Mouse (Mus musculus) forebrain, embryonic 16.5 days (tissue): ENCODE results near the gene Aldh9a1. TPM values are rescaled to one million over a fixed set of nuclear protein-coding genes. Genes with fewer than 3 reads are reported as not detected.

Source experiments
- ATAC-seq: fragments of 200-750 bp; cut with Nextera tagmentation; 2 replicates; pipeline ENCODE4 v1.8.0; 2017; ENCODE audit warnings: mild to moderate bottlenecking, moderate library complexity
- H3K27ac ChIP-seq: fragments of 300-500 bp; sonication (generic); 2 replicates; pipeline ENCODE4 v1.5.1; 2014; ENCODE audit warnings: low read length, control low read depth
- H3K27me3 ChIP-seq: fragments of 300-500 bp; sonication (generic); replicated peaks from 2 replicates; pipeline ENCODE4 v1.6.1; 2014; ENCODE audit warnings: low read length; ENCODE audit not compliant: control insufficient read depth, insufficient read depth
- H3K36me3 ChIP-seq: fragments of 300-500 bp; sonication (generic); 2 replicates; pipeline ENCODE4 v1.6.1; 2014; ENCODE audit not compliant: control insufficient read depth, insufficient read depth
- H3K4me1 ChIP-seq: fragments of 300-500 bp; sonication (generic); replicated peaks from 2 replicates; pipeline ENCODE4 v1.6.1; 2014; ENCODE audit warnings: low read length; ENCODE audit not compliant: control insufficient read depth, insufficient read depth
- H3K4me2 ChIP-seq: fragments of 300-500 bp; sonication (generic); 2 replicates; pipeline ENCODE4 v1.6.1; 2014; ENCODE audit warnings: mild to moderate bottlenecking, low read length, control low read depth
- H3K4me3 ChIP-seq: fragments of 300-500 bp; sonication (generic); replicated peaks from 2 replicates; pipeline ENCODE4 v1.5.1; 2014; ENCODE audit warnings: mild to moderate bottlenecking, low read length, control low read depth
- H3K9ac ChIP-seq: fragments of 300-500 bp; sonication (generic); replicated peaks from 2 replicates; pipeline ENCODE4 v1.6.1; 2014; ENCODE audit warnings: low read depth, low read length, control low read depth
- H3K9me3 ChIP-seq: fragments of 300-500 bp; sonication (generic); 2 replicates; pipeline ENCODE4 v1.6.1; 2016; ENCODE audit warnings: low read length; ENCODE audit not compliant: control insufficient read depth
- WGBS: fragments of 180-500 bp; shearing (Covaris S2); extraction: QIAGEN DNeasy Blood & Tissue Kit; methylation state at CpG from one replicate; pipeline ENCODE4 v1.1.7; 2014; 5-methylcytosine and 5-hydroxymethylcytosine counted together
- polyA plus RNA-seq: library from polyadenylated mRNA; unstranded; fragments of >200 nt; fragmentation: Nextera tagmentation; extraction: Ambion mirVana; gene quantifications from 2 replicates; pipeline ENCODE4 v1.2.1, GENCODE M21; 2015

Gene Aldh9a1
- polyA plus RNA-seq, 1 experiment from 2014 or later, result 32.6 TPM

DNA sequence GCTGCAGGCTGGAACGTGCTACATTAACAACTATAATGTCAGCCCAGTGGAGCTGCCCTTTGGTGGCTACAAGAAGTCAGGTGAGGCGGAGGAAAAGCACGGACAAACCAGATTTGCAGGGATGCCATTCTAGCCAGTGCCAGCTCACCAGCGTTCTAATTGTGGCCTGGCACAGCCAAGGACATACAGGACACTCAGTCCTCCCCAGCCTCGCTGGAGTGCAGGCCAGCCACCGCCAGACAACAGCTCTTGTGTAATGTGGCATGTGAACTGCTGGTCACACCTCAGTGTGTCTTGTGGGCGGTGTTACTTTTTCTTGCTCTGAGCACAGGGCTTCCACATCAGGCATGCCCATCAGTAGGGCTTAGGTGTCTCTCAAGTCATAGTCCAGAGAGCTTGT lies 16.0 kb downstream of the Aldh9a1 start:
- Histone ChIP-seq H3K36me3 (0 out of 2 replicates have a peak, but pooled peaks cover 4% of the 10 kb centered on the region), H3K27me3 (no peaks in the 10 kb centered on the region), H3K4me2 (no peak overlapping the region), H3K9ac (no peak overlapping the region), H3K27ac (no peak overlapping the region), H3K9me3 (no peaks in the 10 kb centered on the region), H3K4me1 (no peaks in the 10 kb centered on the region), H3K4me3 (no peak overlapping the region)
- no peak for ATAC-seq
- WGBS, result 95% methylated on average over 7 of the region's 7 CpGs

DNA sequence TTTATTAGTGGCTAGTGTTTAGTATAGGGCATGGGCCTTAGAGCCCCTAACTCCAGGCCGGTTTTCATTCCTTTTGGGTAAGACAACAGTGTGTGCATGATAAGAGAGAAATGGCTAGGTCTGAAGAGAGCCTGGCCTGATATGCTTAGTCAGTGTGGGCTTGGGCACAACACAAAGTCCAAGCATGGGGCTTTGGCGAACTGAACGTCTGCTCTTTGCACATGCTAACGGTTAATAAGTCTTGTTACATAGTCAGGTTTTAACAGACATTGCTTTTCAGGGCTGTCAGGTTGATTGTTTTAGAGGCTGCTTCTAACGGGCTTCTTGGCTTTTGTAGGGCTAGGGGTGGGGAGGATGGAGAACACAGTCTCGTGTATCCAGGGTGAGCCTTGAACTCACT lies 16.8 kb downstream of the Aldh9a1 start:
- no peaks in the 10 kb centered on the region for H3K4me1 ChIP-seq
- no peak overlapping the region for H3K27ac ChIP-seq
- H3K4me2 ChIP-seq, result no peak overlapping the region
- H3K4me3 ChIP-seq, result no peak overlapping the region
- H3K27me3 ChIP-seq, result no peaks in the 10 kb centered on the region
- no peaks in the 10 kb centered on the region for H3K9me3 ChIP-seq
- 82% methylated on average over 6 of the region's 6 CpGs for WGBS
- no peak for ATAC-seq
- no peak overlapping the region for H3K9ac ChIP-seq
- H3K36me3 ChIP-seq, result 0 out of 2 replicates have a peak, but pooled peaks cover 4% of the 10 kb centered on the region

DNA sequence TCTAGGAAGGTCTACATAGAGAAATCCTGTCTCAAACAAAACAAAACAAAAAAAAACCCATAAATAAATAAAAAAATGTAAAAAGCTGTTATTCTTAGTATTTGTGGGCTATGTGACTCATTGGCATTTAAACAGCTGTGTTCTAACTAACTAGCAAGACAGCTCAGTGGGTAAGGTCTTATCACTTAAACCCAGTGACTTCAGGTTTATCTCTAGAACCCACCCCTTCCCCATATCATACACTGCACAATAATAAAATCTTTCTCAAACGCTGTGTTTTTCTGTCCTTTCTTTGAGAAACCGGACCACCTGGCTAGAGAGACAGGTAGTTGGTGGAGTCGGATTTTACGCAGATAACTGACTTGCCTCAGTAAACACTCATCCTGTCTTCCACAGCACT lies 18.2 kb downstream of the Aldh9a1 start:
- no peak overlapping the region for H3K4me3 ChIP-seq
- H3K4me2 ChIP-seq, result no peak overlapping the region
- no peak overlapping the region for H3K27ac ChIP-seq
- H3K9me3 ChIP-seq, result no peaks in the 10 kb centered on the region
- H3K27me3 ChIP-seq, result no peaks in the 10 kb centered on the region
- no peak overlapping the region for H3K9ac ChIP-seq
- ATAC-seq, result no peak
- H3K4me1 ChIP-seq, result no peaks in the 10 kb centered on the region
- peaks cover 4% of the 10 kb centered on the region; the same call in 1 of the 2 replicates for H3K36me3 ChIP-seq
- 93% methylated on average over 4 of the region's 4 CpGs for WGBS

DNA sequence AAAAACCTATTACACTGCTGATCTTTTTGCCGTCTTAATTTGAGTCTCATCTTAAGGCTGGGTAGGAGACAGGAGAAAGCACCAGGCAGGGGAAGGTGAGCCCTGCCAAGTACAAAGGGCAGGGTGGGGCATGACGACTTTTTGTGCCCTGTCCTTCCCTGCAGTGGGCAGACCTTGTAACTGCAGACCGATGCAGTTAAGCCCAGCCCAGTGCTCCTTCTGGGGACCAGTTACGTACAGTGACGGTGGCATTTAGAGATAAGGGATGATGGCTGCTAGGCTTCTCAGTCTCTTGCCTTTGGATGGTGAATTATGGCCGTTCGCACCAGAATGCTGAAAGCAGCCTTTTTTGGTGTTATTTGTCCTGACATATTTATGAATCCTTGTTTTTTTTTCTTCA lies 18.7 kb downstream of the Aldh9a1 start:
- no peaks in the 10 kb centered on the region for H3K9me3 ChIP-seq
- WGBS, result 86% methylated on average over 7 of the region's 7 CpGs
- H3K9ac ChIP-seq, result no peak overlapping the region
- H3K4me2 ChIP-seq, result no peak overlapping the region
- no peaks in the 10 kb centered on the region for H3K27me3 ChIP-seq
- H3K4me3 ChIP-seq, result no peak overlapping the region
- peaks cover 6% of the 10 kb centered on the region; the same call in 1 of the 2 replicates for H3K36me3 ChIP-seq
- no peak overlapping the region for H3K27ac ChIP-seq
- no peaks in the 10 kb centered on the region for H3K4me1 ChIP-seq
- ATAC-seq, result no peak

DNA sequence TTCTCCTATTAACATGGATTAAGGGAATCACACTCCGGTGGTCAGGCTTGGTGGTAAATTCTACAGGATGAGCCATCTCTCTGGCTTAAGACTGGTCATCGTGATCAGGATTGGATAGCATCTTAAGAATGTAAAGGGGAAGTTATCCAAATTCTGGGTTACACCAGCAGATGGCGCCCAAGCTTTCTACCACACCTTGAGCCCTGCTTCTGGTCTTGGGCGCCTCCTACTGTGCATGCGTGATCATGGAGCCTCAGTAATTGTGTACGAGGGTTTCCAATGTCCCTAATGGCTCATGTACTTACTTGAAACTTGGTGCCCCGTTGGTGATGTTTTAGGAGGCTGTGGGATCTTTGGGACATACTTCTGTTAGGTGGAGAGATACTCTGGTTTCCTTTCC lies 20.1 kb downstream of the Aldh9a1 start:
- WGBS, result 12% methylated on average over 7 of the region's 7 CpGs

DNA sequence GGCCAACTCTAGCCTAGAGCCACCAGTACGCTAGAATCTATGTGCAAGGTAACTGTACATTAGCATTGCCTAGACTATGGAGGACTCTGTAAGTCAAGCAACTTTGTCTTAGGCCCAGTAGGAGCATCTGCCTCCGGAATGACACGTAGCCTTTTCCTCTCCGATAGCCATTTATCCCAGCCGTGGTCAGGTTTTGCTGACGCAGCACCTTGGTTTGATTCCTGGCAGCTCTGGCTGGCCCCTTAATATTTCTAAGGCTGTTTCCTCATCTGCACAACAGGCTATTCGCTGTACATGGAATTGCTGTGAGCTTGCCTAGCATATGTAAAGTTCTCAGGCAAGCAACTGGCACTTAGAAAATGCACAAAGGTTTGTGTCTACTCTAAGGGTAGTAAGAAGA lies 22.9 kb downstream of the Aldh9a1 start:
- 92% methylated on average over 7 of the region's 7 CpGs for WGBS
- H3K4me3 ChIP-seq, result no peak overlapping the region

More for the DNA sequence above, 20.1 kb downstream of the Aldh9a1 start:
- Histone ChIP-seq H3K9me3 (no peaks in the 10 kb centered on the region), H3K36me3 (peaks cover 6% of the 10 kb centered on the region; the same call in 1 of the 2 replicates), H3K27me3 (no peaks in the 10 kb centered on the region), H3K9ac (no peak overlapping the region), H3K4me1 (no peaks in the 10 kb centered on the region), H3K4me2 (no peak overlapping the region), H3K4me3 (no peak overlapping the region), H3K27ac (no peak overlapping the region)
- peak; percentile 18 for ATAC-seq

DNA sequence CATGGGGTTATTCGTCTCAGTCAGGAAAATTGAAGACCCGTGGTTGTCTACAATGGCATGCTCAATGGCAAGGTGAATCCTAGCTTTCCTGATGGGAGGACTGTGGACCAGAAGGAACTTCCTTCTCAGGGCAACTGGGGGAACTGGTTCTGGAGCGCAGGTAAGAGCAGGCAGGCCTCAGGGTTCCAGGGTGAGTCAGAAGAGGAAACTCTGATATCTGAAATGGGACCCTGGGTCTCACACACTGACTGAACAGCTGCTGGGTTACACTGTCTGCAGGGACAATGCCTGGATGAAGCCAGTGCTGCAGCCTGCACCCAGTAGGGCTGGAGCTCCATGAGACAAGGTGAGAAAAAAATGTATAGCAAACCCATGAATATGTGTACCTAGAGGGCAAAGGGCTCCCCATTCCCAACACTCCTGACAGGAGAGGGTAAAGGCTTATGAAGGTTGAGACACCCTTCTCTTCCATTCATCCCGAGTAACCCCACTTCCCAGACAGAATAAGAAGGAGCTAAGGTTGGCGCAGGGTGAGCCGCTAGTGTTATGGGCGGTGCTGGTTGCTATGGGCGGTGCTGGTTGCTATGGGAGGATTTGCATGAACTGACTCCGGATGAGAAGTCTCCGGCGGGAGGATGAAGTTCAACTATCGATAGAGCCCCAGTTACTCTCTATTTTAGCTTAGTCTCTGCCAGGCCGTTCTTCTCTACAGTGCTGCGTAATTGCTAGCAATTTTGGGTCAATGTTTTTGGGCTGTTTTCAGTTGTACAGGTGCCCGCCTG lies 24.4 kb downstream of the Aldh9a1 start:
- 22% methylated on average over 15 of the region's 15 CpGs for WGBS
- ATAC-seq, result peak; percentile 60
- H3K4me2 ChIP-seq, result no peak overlapping the region

More for the DNA sequence above, 22.9 kb downstream of the Aldh9a1 start:
- Histone ChIP-seq H3K9me3 (no peaks in the 10 kb centered on the region), H3K36me3 (peaks cover 2% of the 10 kb centered on the region; the same call in 1 of the 2 replicates), H3K9ac (no peak overlapping the region), H3K4me1 (peaks cover 3% of the 10 kb centered on the region; the same call in 1 of the 2 replicates), H3K27ac (no peak overlapping the region), H3K4me2 (no peak overlapping the region), H3K27me3 (no peaks in the 10 kb centered on the region)
- ATAC-seq, result no peak

DNA sequence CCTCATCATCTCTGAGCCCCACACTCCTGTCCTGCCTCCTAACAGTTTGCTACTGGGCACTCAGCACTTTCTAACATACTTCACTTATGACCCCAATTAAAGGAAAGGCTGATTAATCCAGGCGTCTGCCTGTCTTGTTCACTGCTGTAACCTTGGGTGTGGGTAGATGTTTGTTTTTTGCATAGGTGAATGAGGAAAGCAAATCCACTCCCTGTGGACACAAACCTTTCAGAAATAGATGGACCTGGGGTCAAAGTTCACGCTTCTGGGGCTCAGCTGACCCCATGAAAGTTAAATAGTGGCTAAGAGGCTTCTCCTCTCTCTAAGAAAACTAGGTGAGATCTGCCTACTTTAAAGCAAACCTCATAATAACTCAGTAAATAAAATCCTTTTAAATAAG lies 25.2 kb downstream of the Aldh9a1 start:
- Histone ChIP-seq H3K4me2 (no peak overlapping the region), H3K4me3 (no peak overlapping the region), H3K4me1 (peaks cover 3% of the 10 kb centered on the region; the same call in 1 of the 2 replicates), H3K27ac (no peak overlapping the region), H3K9me3 (no peaks in the 10 kb centered on the region), H3K36me3 (peaks cover 2% of the 10 kb centered on the region; the same call in 1 of the 2 replicates), H3K27me3 (no peaks in the 10 kb centered on the region), H3K9ac (no peak overlapping the region)
- WGBS, result 48% methylated on average over 2 of the region's 2 CpGs
- no peak for ATAC-seq

More for the DNA sequence above, 24.4 kb downstream of the Aldh9a1 start:
- Histone ChIP-seq H3K4me3 (no peak overlapping the region), H3K27ac (no peak overlapping the region), H3K27me3 (no peaks in the 10 kb centered on the region), H3K9me3 (no peaks in the 10 kb centered on the region), H3K9ac (no peak overlapping the region), H3K4me1 (peaks cover 3% of the 10 kb centered on the region; the same call in 1 of the 2 replicates), H3K36me3 (peaks cover 2% of the 10 kb centered on the region; the same call in 1 of the 2 replicates)

DNA sequence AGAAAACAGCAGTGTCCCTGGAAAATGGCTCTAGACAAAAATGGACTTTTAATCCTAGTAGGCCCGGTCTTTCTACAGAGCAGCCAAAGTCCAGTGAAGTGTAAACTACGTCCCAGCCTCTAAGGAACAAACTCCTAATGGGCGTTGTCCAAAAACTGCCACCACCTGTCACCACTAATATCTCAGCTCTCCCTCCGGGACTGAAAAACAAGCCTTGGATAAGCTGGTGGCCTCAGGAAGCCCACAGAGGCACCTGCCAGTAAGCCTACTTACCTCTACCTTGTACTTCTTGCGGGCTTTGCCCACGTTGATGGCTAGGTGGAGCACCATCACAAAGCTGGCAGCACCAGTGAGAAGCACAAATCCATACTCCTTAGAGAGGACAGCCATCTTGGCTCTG lies 28.2 kb downstream of the Aldh9a1 start:
- no peak overlapping the region for H3K9ac ChIP-seq
- H3K27ac ChIP-seq, result no peak overlapping the region
- H3K4me3 ChIP-seq, result no peak overlapping the region
- H3K4me1 ChIP-seq, result peaks cover 7% of the 10 kb centered on the region; the same call in 1 of the 2 replicates
- no peaks in the 10 kb centered on the region for H3K9me3 ChIP-seq
- no peaks in the 10 kb centered on the region for H3K27me3 ChIP-seq
- ATAC-seq, result no peak
- H3K4me2 ChIP-seq, result no peak overlapping the region
- WGBS, result 49% methylated on average over 6 of the region's 6 CpGs
- H3K36me3 ChIP-seq, result peaks cover 2% of the 10 kb centered on the region; the same call in 1 of the 2 replicates
